Mouse (Mus musculus) spleen, adult 18-20 months (tissue): ENCODE results near the gene Mdga2.

Source experiments
- DNase-seq, 2 experiments: peaks; one replicate each; pipeline ENCODE4 v3.0.0; 2022; ENCODE audit warnings: mixed read lengths in 2 of 2

The Mdga2 gene

GRCm38 (mm10) chr12:66648605-66649552 lies 573.5 kb downstream of the Mdga2 start:
- DNase-seq, result no peak

- no peak for DNase-seq
Measured at GRCm38 (mm10) chr12:66640408-66640807, 581.9 kb downstream of the Mdga2 start.

- DNase-seq, result no peak
Measured at GRCm38 (mm10) chr12:66619944-66620343, 602.4 kb downstream of the Mdga2 start.

- DNase-seq, result no peak
Measured at GRCm38 (mm10) chr12:66591617-66592230, 630.6 kb downstream of the Mdga2 start.

- no peak for DNase-seq
Measured at GRCm38 (mm10) chr12:66565396-66565795, 657.0 kb downstream of the Mdga2 start.

GRCm38 (mm10) chr12:66556846-66557245 lies 665.5 kb downstream of the Mdga2 start:
- no peak for DNase-seq

- DNase-seq, result no peak
Measured at GRCm38 (mm10) chr12:66556178-66556820, 666.0 kb downstream of the Mdga2 start.

- DNase-seq, result no peak
Measured at GRCm38 (mm10) chr12:66524973-66525372, 697.4 kb downstream of the Mdga2 start.

GRCm38 (mm10) chr12:66499258-66499657 lies 723.1 kb downstream of the Mdga2 start:
- DNase-seq, result no peak

- no peak for DNase-seq
Measured at GRCm38 (mm10) chr12:66470868-66471267, 751.5 kb downstream of the Mdga2 start.

- no peak for DNase-seq
Measured at GRCm38 (mm10) chr12:66470243-66470863, 752.0 kb downstream of the Mdga2 start.

GRCm38 (mm10) chr12:66465516-66465915 lies 756.8 kb downstream of the Mdga2 start:
- DNase-seq, result no peak

GRCm38 (mm10) chr12:66443340-66443739 lies 779.0 kb downstream of the Mdga2 start:
- no peak for DNase-seq
